Mouse (Mus musculus) testis, adult 2 months (tissue): ENCODE data around the gene Spred2.

Experiments used
- CTCF ChIP-seq: fragments of 200-500 bp; IDR thresholded peaks from 2 replicates; pipeline ENCODE4 v1.5.1; 2012; ENCODE audit warnings: low read depth, mild to moderate bottlenecking, inconsistent platforms, low read length, moderate library complexity; ENCODE audit not compliant: control insufficient read depth, insufficient read depth, insufficient replicate concordance
- POLR2A ChIP-seq: fragments of 200-500 bp; IDR thresholded peaks from 2 replicates; pipeline ENCODE4 v1.6.1; 2012; ENCODE audit warnings: low read depth, mild to moderate bottlenecking, inconsistent platforms, low read length, moderate library complexity; ENCODE audit not compliant: control insufficient read depth

- no peak for TF ChIP-seq CTCF
- TF ChIP-seq POLR2A: no peak
These were observed 40.2 kb downstream of the Spred2 start for GRCm38 (mm10) chr11:19964333-19964732.
